Comparison of ENCODE assay signal across 22 mouse cellular contexts in genomic region chr14:99733474-99734199, GRCm38 (mm10).
DNase-seq lines count a peak whose midpoint lies in the region; ATAC-seq lines count a peak whose summit lies in the region.
"Had no signal": no experiment of that assay in that cellular context is flagged by ENCODE, and none has a peak within 500 bp of the region (broad histone marks: within the 10 kb centered on the region; RNA-seq: fewer than 3 reads in every experiment).

No protein-coding gene starts in this region.

- no peaks in the 10 kb centered on the region for H3K9me3 ChIP-seq in kidney, embryonic 14.5 days (ENCODE audit: control insufficient read depth, low read length)
- H3K9me3 ChIP-seq: embryonic facial prominence, embryonic 15.5 days; hindbrain, embryonic 12.5 days; kidney, embryonic 15.5 days; limb, embryonic 10.5 days; liver, embryonic 15.5 days; lung, embryonic 15.5 days; megakaryocyte, embryonic 14.5 days had no signal

- DNase-seq in frontal cortex, postnatal 10 days (ENCODE audit: low spot score in 2 of 2) = no peak
- peak; percentile 16 for DNase-seq in right cerebral cortex, adult 18-20 months
- no peak for DNase-seq in right cerebral cortex, postnatal 4 days
- peak; percentile 81 for DNase-seq in layer of hippocampus, adult 9-10 months (ENCODE audit: low spot score)
- DNase-seq in ovary, postnatal 10 days (ENCODE audit: low spot score) = no peak
- DNase-seq: adrenal gland, postnatal 36 days; cerebellum, adult 8-10 months; gastrocnemius, postnatal 25 days; kidney, postnatal 36 days; liver; lung, postnatal 36 days had no signal

- H3K36me3 ChIP-seq in kidney, embryonic 14.5 days (ENCODE audit: control insufficient read depth, insufficient read depth, low read length) = no peaks in the 10 kb centered on the region
- H3K36me3 ChIP-seq: embryonic facial prominence, embryonic 15.5 days; hindbrain, embryonic 12.5 days; kidney, embryonic 15.5 days; limb, embryonic 10.5 days; liver, embryonic 15.5 days; lung, embryonic 15.5 days had no signal

- no peak overlapping the region for H3K4me2 ChIP-seq in kidney, embryonic 14.5 days (replicated peaks; ENCODE audit: low read depth, low read length)
- H3K4me2 ChIP-seq: embryonic facial prominence, embryonic 15.5 days; hindbrain, embryonic 12.5 days; kidney, embryonic 15.5 days; liver, embryonic 15.5 days; lung, embryonic 15.5 days had no signal

- no peaks in the 10 kb centered on the region for H3K4me1 ChIP-seq in kidney, embryonic 14.5 days (ENCODE audit: control insufficient read depth, insufficient read depth, low read length)
- H3K4me1 ChIP-seq: embryonic facial prominence, embryonic 15.5 days; hindbrain, embryonic 12.5 days; kidney, embryonic 15.5 days; limb, embryonic 10.5 days; liver, embryonic 15.5 days; lung, embryonic 15.5 days; megakaryocyte, embryonic 14.5 days had no signal

- H3K27ac ChIP-seq in kidney, embryonic 14.5 days (ENCODE audit: low read depth, low read length) = no peak overlapping the region
- H3K27ac ChIP-seq: embryonic facial prominence, embryonic 15.5 days; hindbrain, embryonic 12.5 days; kidney, embryonic 15.5 days; limb, embryonic 10.5 days; liver, embryonic 15.5 days; lung, embryonic 15.5 days had no signal

- ATAC-seq in frontal cortex, adult (ENCODE audit: low TSS enrichment) = peak; percentile 95
- no peak for ATAC-seq in kidney, embryonic 14.5 days (ENCODE audit: low FRiP score, low TSS enrichment)
- ATAC-seq: intestine, postnatal 0 days had no signal

- no peak overlapping the region for H3K4me3 ChIP-seq in kidney, embryonic 14.5 days (ENCODE audit: low read length)
- H3K4me3 ChIP-seq: embryonic facial prominence, embryonic 15.5 days; hindbrain, embryonic 12.5 days; kidney, embryonic 15.5 days; left cerebral cortex, adult 2 months; limb, embryonic 10.5 days; liver, embryonic 15.5 days; lung, embryonic 15.5 days; megakaryocyte, embryonic 14.5 days had no signal

- no peaks in the 10 kb centered on the region for H3K27me3 ChIP-seq in kidney, embryonic 14.5 days (ENCODE audit: control insufficient read depth, insufficient read depth, low read length)
- H3K27me3 ChIP-seq: embryonic facial prominence, embryonic 15.5 days; hindbrain, embryonic 12.5 days; kidney, embryonic 15.5 days; liver, embryonic 15.5 days; lung, embryonic 15.5 days; megakaryocyte, embryonic 14.5 days had no signal

- WGBS in kidney, embryonic 14.5 days = 89% methylated on average over 7 of the region's 7 CpGs

- H3K9ac ChIP-seq in kidney, embryonic 14.5 days (ENCODE audit: low read depth, low read length) = no peak overlapping the region
- H3K9ac ChIP-seq: embryonic facial prominence, embryonic 15.5 days; hindbrain, embryonic 12.5 days; kidney, embryonic 15.5 days; liver, embryonic 15.5 days; lung, embryonic 15.5 days had no signal

Comparison
In these comparisons a context has a peak if more than half of its experiments do, and no peak if none do; other contexts are left out.
1. DNase-seq: peak in right cerebral cortex, adult 18-20 months (single experiment) and layer of hippocampus, adult 9-10 months (single experiment); none in frontal cortex, postnatal 10 days (0 of 2), right cerebral cortex, postnatal 4 days (single experiment) and ovary, postnatal 10 days (single experiment).